ENCODE assay signal across 17 mouse cellular contexts in the genomic region with DNA sequence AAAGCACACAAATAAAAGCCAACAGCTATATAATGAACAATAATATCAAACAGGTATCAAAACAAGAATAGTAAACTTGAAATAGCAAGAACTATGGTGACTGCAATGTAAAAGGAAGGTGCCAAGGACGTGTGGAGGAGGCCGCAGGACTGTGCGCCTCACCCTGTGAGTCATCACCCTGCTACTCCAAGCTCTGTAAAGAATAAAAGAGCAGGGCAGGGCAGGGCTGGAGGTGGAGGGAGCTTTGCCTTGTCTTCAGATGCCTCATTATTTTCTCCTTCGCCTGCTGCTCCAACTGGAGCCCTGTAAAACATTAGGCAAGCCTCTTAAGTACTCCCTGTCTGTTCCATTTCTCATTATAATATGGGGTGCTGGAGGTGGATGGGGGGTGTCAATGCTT.
DNase-seq lines count a peak whose midpoint lies in the region; ATAC-seq and TF ChIP-seq lines count a peak whose summit lies in the region.
"Had no signal": no experiment of that assay in that cellular context is flagged by ENCODE, and none has a peak within 500 bp of the region (broad histone marks: within the 10 kb centered on the region; RNA-seq: fewer than 3 reads in every experiment).

No protein-coding gene starts in this region.

- no peak overlapping the region for H3K27ac ChIP-seq in gastrocnemius, adult 2 months
- H3K27ac ChIP-seq in stomach, postnatal 0 days (replicated peaks) = peak overlapping the region; percentile 49; the same call in 1 of the 2 replicates
- no peak overlapping the region for H3K27ac ChIP-seq in liver, postnatal 0 days (ENCODE audit: low read depth)
- H3K27ac ChIP-seq in kidney, embryonic 16.5 days (ENCODE audit: low read length) = no peak overlapping the region
- H3K27ac ChIP-seq: forebrain, embryonic 12.5 days; hindbrain, embryonic 12.5 days; limb, embryonic 10.5 days had no signal

- H3K4me3 ChIP-seq in gastrocnemius, adult 2 months = no peak overlapping the region
- no peak overlapping the region for H3K4me3 ChIP-seq in stomach, postnatal 0 days (ENCODE audit: low read depth, low read length)
- H3K4me3 ChIP-seq in liver, postnatal 0 days (ENCODE audit: low read depth, low read length) = no peak overlapping the region
- no peak overlapping the region for H3K4me3 ChIP-seq in kidney, embryonic 16.5 days (ENCODE audit: low read length)
- H3K4me3 ChIP-seq: forebrain, embryonic 12.5 days; hindbrain, embryonic 12.5 days; limb, embryonic 10.5 days; megakaryocyte, embryonic 14.5 days had no signal

- intact Hi-C loops in gastrocnemius, adult 2 months (cut with DNase I) = no loop called here

- peak; percentile 98 for ATAC-seq in stomach, postnatal 0 days (ENCODE audit: low FRiP score, low TSS enrichment)
- ATAC-seq in liver, postnatal 0 days = no peak
- ATAC-seq in kidney, embryonic 16.5 days (ENCODE audit: low FRiP score, low TSS enrichment) = no peak

- DNase-seq in gastrocnemius, adult 2 months = peak; percentile 20
- DNase-seq in gastrocnemius, adult 18-20 months (ENCODE audit: low spot score) = no peak
- DNase-seq in urinary bladder, adult 18-20 months (ENCODE audit: low spot score in 2 of 2) = peak; percentile 20 to 33
- DNase-seq in urinary bladder, postnatal 4 days (ENCODE audit: low spot score in 2 of 2) = no peak
- peak; percentile 84 for DNase-seq in brain, adult 2 months (ENCODE audit: low read depth, low spot score)
- DNase-seq in stomach, postnatal 0 days (ENCODE audit: low spot score) = peak; percentile 73
- DNase-seq in liver, postnatal 0 days = no peak
- DNase-seq: B cell, adult 2 months; cerebellum, adult 8-10 months; kidney, adult 8-10 months; right cerebral cortex, postnatal 4 days had no signal

- H3K4me1 ChIP-seq in stomach, postnatal 0 days (replicated peaks; ENCODE audit: control insufficient read depth, insufficient read depth) = no peaks in the 10 kb centered on the region
- H3K4me1 ChIP-seq in liver, postnatal 0 days (ENCODE audit: insufficient read depth) = no peaks in the 10 kb centered on the region
- no peaks in the 10 kb centered on the region for H3K4me1 ChIP-seq in kidney, embryonic 16.5 days (ENCODE audit: insufficient read depth, low read length)
- H3K4me1 ChIP-seq: forebrain, embryonic 12.5 days; hindbrain, embryonic 12.5 days; limb, embryonic 10.5 days had no signal

- no peaks in the 10 kb centered on the region for H3K27me3 ChIP-seq in stomach, postnatal 0 days (ENCODE audit: control insufficient read depth, insufficient read depth, low read length)
- no peaks in the 10 kb centered on the region for H3K27me3 ChIP-seq in liver, postnatal 0 days (ENCODE audit: insufficient read depth, low read length)
- H3K27me3 ChIP-seq in kidney, embryonic 16.5 days (ENCODE audit: insufficient read depth, low read length) = no peaks in the 10 kb centered on the region
- H3K27me3 ChIP-seq: forebrain, embryonic 12.5 days; hindbrain, embryonic 12.5 days; megakaryocyte, embryonic 14.5 days had no signal

- TF ChIP-seq EP300 in stomach, postnatal 0 days (optimal IDR thresholded peaks at IDR 0.05) = no peak
- no peak for TF ChIP-seq EP300 in liver, postnatal 0 days (IDR thresholded peaks at IDR 0.05; ENCODE audit: low read depth)

- H3K36me3 ChIP-seq in stomach, postnatal 0 days (ENCODE audit: control insufficient read depth, insufficient read depth, low read length) = no peaks in the 10 kb centered on the region
- 0 out of 2 replicates have a peak, but pooled peaks cover 4% of the 10 kb centered on the region for H3K36me3 ChIP-seq in liver, postnatal 0 days (replicated peaks; ENCODE audit: insufficient read depth, low read length)
- H3K36me3 ChIP-seq in kidney, embryonic 16.5 days (ENCODE audit: insufficient read depth, low read length) = 0 out of 2 replicates have a peak, but pooled peaks cover 4% of the 10 kb centered on the region
- H3K36me3 ChIP-seq: forebrain, embryonic 12.5 days; hindbrain, embryonic 12.5 days had no signal

- TF ChIP-seq CTCF in gastrocnemius, adult 2 months (IDR thresholded peaks at IDR 0.05) = no peak
- TF ChIP-seq CTCF in stomach, postnatal 0 days (IDR thresholded peaks at IDR 0.05; ENCODE audit: low read depth) = no peak
- TF ChIP-seq CTCF in liver, postnatal 0 days (IDR thresholded peaks at IDR 0.05; ENCODE audit: low read depth) = no peak

- H3K9me3 ChIP-seq in stomach, postnatal 0 days (ENCODE audit: control insufficient read depth, low read length) = no peaks in the 10 kb centered on the region
- H3K9me3 ChIP-seq in liver, postnatal 0 days (ENCODE audit: low read length) = no peaks in the 10 kb centered on the region
- H3K9me3 ChIP-seq in kidney, embryonic 16.5 days (ENCODE audit: low read length) = no peaks in the 10 kb centered on the region
- H3K9me3 ChIP-seq: forebrain, embryonic 12.5 days; G1E; hindbrain, embryonic 12.5 days; limb, embryonic 10.5 days; megakaryocyte, embryonic 14.5 days had no signal

- no peak overlapping the region for H3K9ac ChIP-seq in stomach, postnatal 0 days (ENCODE audit: low read length)
- no peak overlapping the region for H3K9ac ChIP-seq in liver, postnatal 0 days (replicated peaks)
- H3K9ac ChIP-seq in kidney, embryonic 16.5 days (replicated peaks; ENCODE audit: low read length) = no peak overlapping the region
- H3K9ac ChIP-seq: forebrain, embryonic 12.5 days; hindbrain, embryonic 12.5 days had no signal

- WGBS in stomach, postnatal 0 days = 55% methylated on average over 4 of the region's 4 CpGs
- 87% methylated on average over 4 of the region's 4 CpGs for WGBS in liver, postnatal 0 days (ENCODE audit: insufficient replicate concordance)
- 79% methylated on average over 4 of the region's 4 CpGs for WGBS in kidney, embryonic 16.5 days

- H3K4me2 ChIP-seq in stomach, postnatal 0 days (replicated peaks; ENCODE audit: low read depth) = no peak overlapping the region
- no peak overlapping the region for H3K4me2 ChIP-seq in liver, postnatal 0 days (ENCODE audit: low read depth, low read length)
- H3K4me2 ChIP-seq in kidney, embryonic 16.5 days (replicated peaks; ENCODE audit: low read depth, low read length) = no peak overlapping the region
- H3K4me2 ChIP-seq: forebrain, embryonic 12.5 days; hindbrain, embryonic 12.5 days had no signal

Comparison
In these comparisons a context has a peak if more than half of its experiments do, and no peak if none do; other contexts are left out.
1. DNase-seq: peak in gastrocnemius, adult 2 months (single experiment), urinary bladder, adult 18-20 months (2 of 2), brain, adult 2 months (single experiment) and stomach, postnatal 0 days (single experiment); none in gastrocnemius, adult 18-20 months (single experiment), urinary bladder, postnatal 4 days (0 of 2) and liver, postnatal 0 days (single experiment).